Mouse (Mus musculus) spleen, adult 2 months (tissue): Measurements from ENCODE around the gene Ppp4r1. TPM values are rescaled to one million over a fixed set of nuclear protein-coding genes. Genes with fewer than 3 reads are reported as not detected.

Experiments used
- DNase-seq, 2 experiments: peaks; one replicate each; pipeline versions ENCODE4 v3.0.0 to v3.0.0-alpha.2; 2012 to 2021; ENCODE audit warnings: low spot score in 2 of 2, low read depth in 1 of 2
- H3K27ac ChIP-seq: fragments of 200-500 bp; 2 replicates; pipeline ENCODE4 v1.5.1; 2012; ENCODE audit warnings: low read length, inconsistent platforms; ENCODE audit not compliant: insufficient read depth
- H3K27me3 ChIP-seq: fragments of 200-500 bp; 2 replicates; pipeline ENCODE4 v1.6.1; 2012; ENCODE audit warnings: mild to moderate bottlenecking, moderate library complexity, low read length, inconsistent platforms; ENCODE audit not compliant: control insufficient read depth, insufficient read depth
- H3K36me3 ChIP-seq: fragments of 200-500 bp; 2 replicates; pipeline ENCODE4 v1.6.1; 2012; ENCODE audit warnings: mild to moderate bottlenecking, low read length, inconsistent platforms; ENCODE audit not compliant: control insufficient read depth, insufficient read depth
- H3K4me1 ChIP-seq: fragments of 200-500 bp; 2 replicates; pipeline ENCODE4 v1.6.1; 2011; ENCODE audit warnings: inconsistent platforms; ENCODE audit not compliant: control insufficient read depth, insufficient read depth, insufficient read length
- H3K4me3 ChIP-seq: fragments of 200-500 bp; 2 replicates; pipeline ENCODE4 v1.5.1; 2011; ENCODE audit warnings: mild to moderate bottlenecking, inconsistent platforms; ENCODE audit not compliant: insufficient read depth, insufficient read length; ENCODE audit errors: extremely low read depth
- CTCF ChIP-seq: fragments of 200-500 bp; IDR thresholded peaks from 2 replicates; pipeline ENCODE4 v1.5.1; 2011; ENCODE audit warnings: mild to moderate bottlenecking, inconsistent platforms; ENCODE audit not compliant: insufficient read depth, insufficient read length, insufficient replicate concordance; ENCODE audit errors: extremely low read depth
- POLR2A ChIP-seq: fragments of 200-500 bp; IDR thresholded peaks from 2 replicates; pipeline ENCODE4 v1.6.1; 2011; ENCODE audit warnings: low read depth, low read length, inconsistent platforms
- WGBS: fragments of 180-500 bp; shearing (Covaris S2); methylation state at CpG from one replicate; pipeline ENCODE4 v1.1.7; 2018; 5-methylcytosine and 5-hydroxymethylcytosine counted together
- polyA plus RNA-seq: library from polyadenylated mRNA; depleted of rRNA; stranded (reverse); fragments of >200 nt; gene quantifications from 2 replicates; pipeline ENCODE4 v1.2.3, GENCODE M21; 2012

Gene Ppp4r1
- polyA plus RNA-seq, 1 experiment = 23.1 TPM

GRCm38 (mm10) chr17:65753130-65753529 lies 29.2 kb upstream of the Ppp4r1 start:
- 94% methylated on average over 6 of the region's 6 CpGs for WGBS
- no peaks in the 10 kb centered on the region for H3K4me1 ChIP-seq
- no peak for TF ChIP-seq CTCF
- no peak for TF ChIP-seq POLR2A

GRCm38 (mm10) chr17:65755857-65756256 lies 26.5 kb upstream of the Ppp4r1 start:
- Histone ChIP-seq H3K27me3 (no peaks in the 10 kb centered on the region), H3K4me1 (no peaks in the 10 kb centered on the region), H3K27ac (no peak overlapping the region), H3K4me3 (no peak overlapping the region), H3K36me3 (no peaks in the 10 kb centered on the region)
- TF ChIP-seq POLR2A (no peak), CTCF (no peak)
- no peak for DNase-seq
- WGBS = 58% methylated on average over 3 of the region's 3 CpGs

More at GRCm38 (mm10) chr17:65753130-65753529, 29.2 kb upstream of the Ppp4r1 start:
- Histone ChIP-seq H3K36me3 (no peaks in the 10 kb centered on the region), H3K4me3 (no peak overlapping the region), H3K27ac (no peak overlapping the region), H3K27me3 (no peaks in the 10 kb centered on the region)
- DNase-seq = no peak

GRCm38 (mm10) chr17:65757150-65757549 lies 25.2 kb upstream of the Ppp4r1 start:
- no peaks in the 10 kb centered on the region for H3K36me3 ChIP-seq
- no peak overlapping the region for H3K27ac ChIP-seq
- DNase-seq = no peak
- TF ChIP-seq POLR2A (no peak), CTCF (no peak)
- 82% methylated on average over 6 of the region's 6 CpGs for WGBS
- H3K27me3 ChIP-seq = no peaks in the 10 kb centered on the region
- H3K4me3 ChIP-seq = no peak overlapping the region
- no peaks in the 10 kb centered on the region for H3K4me1 ChIP-seq

- TF ChIP-seq POLR2A (no peak), CTCF (no peak)
- H3K27me3 ChIP-seq = no peaks in the 10 kb centered on the region
- H3K36me3 ChIP-seq = no peaks in the 10 kb centered on the region
Measured at GRCm38 (mm10) chr17:65763221-65763620, 19.2 kb upstream of the Ppp4r1 start.

GRCm38 (mm10) chr17:65768486-65768885 lies 13.9 kb upstream of the Ppp4r1 start:
- peaks cover 2% of the 10 kb centered on the region; the same call in 1 of the 2 replicates for H3K27me3 ChIP-seq
- no peaks in the 10 kb centered on the region for H3K36me3 ChIP-seq
- 75% methylated on average over 5 of the region's 5 CpGs for WGBS
- no peak overlapping the region for H3K4me3 ChIP-seq
- TF ChIP-seq POLR2A (no peak), CTCF (no peak)
- no peak for DNase-seq
- no peak overlapping the region for H3K27ac ChIP-seq
- H3K4me1 ChIP-seq = peaks cover 22% of the 10 kb centered on the region

More at GRCm38 (mm10) chr17:65763221-65763620, 19.2 kb upstream of the Ppp4r1 start:
- WGBS = 96% methylated on average over 14 of the region's 14 CpGs
- H3K4me1 ChIP-seq = no peaks in the 10 kb centered on the region
- no peak overlapping the region for H3K27ac ChIP-seq
- no peak for DNase-seq
- no peak overlapping the region for H3K4me3 ChIP-seq

- Histone ChIP-seq H3K4me1 (peaks cover 22% of the 10 kb centered on the region), H3K36me3 (no peaks in the 10 kb centered on the region), H3K4me3 (peak overlapping the region; percentile 66), H3K27me3 (peaks cover 2% of the 10 kb centered on the region; the same call in 1 of the 2 replicates), H3K27ac (0 out of 2 replicates have a peak overlapping the region, but pooled peaks have one; percentile 22)
- TF ChIP-seq CTCF (no peak), POLR2A (no peak)
- 20% methylated on average over 17 of the region's 17 CpGs for WGBS
- DNase-seq = no peak
Measured at GRCm38 (mm10) chr17:65770982-65771915, 11.1 kb upstream of the Ppp4r1 start.
